Mouse (Mus musculus): ENCODE results near the gene Ctla2a. TPM values are rescaled to one million over a fixed set of nuclear protein-coding genes. Genes with fewer than 3 reads are reported as not detected.

Ctla2a gene
- 47.2 TPM for polyA plus RNA-seq (2014; fragmentation: Illumina TruSeq; extraction: RNeasy Lipid Tissue Mini Kit (QIAGEN cat#74804); ENCODE audit: low read depth, low replicate concordance)

DNA sequence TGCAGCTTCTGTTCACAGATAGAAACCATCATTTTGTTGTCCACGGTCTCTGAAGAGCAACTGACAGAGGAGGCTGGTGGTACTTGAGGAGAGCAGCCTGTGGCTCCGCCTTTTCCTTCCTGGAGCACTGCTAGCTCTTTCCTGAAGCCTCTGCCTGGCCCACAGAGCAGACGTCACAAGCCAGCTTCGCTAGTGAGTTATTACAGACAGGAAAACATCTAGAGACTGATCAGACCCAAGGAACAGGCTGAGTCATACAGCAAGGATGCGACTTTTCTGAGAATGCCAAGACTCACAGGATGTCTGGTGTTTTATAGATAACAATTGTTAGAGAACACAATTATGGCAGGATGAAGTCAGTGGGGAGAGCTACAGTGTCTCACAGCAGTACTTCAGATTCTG is at the start of gene Ctla2a, which contains the start of gene Gm49391:
Gene Ctla2a (minus strand): TSS at position 126 of the 402 bp plus-strand sequence.
Gene Gm49391 (minus strand): TSS at position 72 of the 402 bp plus-strand sequence.

DNA sequence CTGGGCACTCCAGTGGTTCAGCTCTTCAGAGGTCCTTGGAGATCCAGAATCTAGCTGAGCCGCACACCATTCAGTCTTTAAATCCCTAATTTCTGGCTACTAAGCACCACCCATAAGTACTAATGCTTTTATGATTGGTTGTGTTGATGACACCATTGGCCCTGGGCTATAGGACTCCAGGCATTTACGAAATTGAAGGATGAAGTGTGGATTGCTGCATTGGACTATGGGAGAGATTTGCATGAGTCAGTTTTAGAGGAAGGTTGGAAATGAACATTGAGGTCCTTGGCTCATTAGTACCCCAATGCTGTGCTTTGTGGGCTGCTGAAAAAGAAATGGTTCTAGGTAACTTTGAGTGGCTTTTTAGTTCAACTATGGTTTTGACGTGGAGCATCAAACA is 5.5 kb upstream of the Ctla2a start, which contains the start of gene Tpbpa:
Gene Tpbpa (minus strand): TSS at position 101 of the 400 bp plus-strand sequence.

DNA sequence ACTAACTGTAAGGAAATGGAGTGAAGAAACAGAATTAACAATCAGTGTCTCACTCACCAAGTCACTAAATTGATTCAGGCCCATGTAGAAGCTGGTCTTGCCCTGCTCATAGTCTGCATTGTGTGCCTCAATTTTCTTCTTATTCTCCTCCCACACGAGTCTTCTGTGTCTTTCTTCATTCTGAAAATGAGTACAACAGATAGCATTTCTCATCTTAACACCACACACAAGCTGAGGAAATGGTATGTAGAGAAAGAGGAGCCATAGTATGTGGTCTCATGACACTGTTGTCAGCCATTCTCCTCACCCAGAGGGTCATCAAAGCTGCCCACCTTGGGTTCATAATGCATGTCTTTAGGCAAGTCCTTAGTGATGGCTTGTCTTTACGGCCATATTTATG is 935 bp downstream of the Ctla2a start, which contains the start of gene Gm49393:
Gene Gm49393 (minus strand): TSS at position 101 of the 400 bp plus-strand sequence.

DNA sequence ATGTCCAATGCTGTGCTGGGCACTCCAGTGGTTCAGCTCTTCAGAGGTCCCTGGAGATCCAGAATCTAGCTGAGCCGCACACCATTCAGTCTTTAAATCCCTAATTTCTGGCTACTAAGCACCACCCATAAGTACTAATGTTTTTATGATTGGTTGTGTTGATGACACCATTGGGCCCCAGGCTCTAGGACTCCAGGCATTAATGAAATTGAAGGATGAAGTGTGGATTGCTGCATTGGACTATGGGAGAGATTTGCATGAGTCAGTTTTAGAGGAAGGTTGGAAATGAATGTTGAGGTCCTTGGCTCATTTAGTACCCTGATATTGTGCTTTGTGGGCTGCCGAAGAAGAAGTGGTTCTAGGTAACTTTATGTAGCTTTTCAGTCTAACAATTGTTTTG is 31.6 kb downstream of the Ctla2a start, which contains the start of gene Tpbpb:
Gene Tpbpb (minus strand): TSS at position 101 of the 400 bp plus-strand sequence.

DNA sequence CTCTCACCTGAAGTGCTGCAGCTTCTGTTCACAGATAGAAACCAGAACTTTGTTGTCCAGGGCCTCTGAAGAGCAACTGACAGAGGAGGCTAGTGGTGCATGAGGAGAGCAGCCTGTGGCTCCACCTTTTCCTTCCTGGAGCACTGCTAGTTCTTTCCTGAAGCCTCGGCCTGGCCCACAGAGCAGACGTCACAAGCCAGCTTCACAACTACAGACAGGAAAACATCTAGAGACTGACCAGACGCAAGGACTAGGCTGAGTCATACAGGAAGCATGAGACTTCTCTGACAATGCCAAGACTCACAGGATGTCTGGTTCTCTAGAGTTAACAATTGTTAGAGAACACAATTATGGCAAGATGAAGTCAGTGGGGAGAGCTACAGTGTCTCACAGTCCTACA is 39.1 kb downstream of the Ctla2a start, which contains the start of gene Ctla2b:
Gene Ctla2b (minus strand): TSS at position 120 of the 400 bp plus-strand sequence.

DNA sequence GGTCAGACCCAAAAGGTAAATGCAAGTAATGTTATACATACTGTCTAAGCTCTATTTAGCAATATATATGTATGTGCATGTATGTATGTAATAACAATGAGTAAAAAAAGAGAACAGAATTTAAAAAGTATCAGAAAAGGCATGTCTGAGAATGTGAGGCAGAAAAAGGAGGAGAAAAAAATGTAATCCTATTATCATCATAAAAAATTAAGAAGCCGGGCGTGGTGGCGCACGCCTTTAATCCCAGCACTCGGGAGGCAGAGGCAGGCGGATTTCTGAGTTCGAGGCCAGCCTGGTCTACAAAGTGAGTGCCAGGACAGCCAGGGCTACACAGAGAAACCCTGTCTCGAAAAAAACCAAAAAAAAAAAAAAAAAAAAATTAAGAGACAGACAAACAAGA is 39.6 kb downstream of the Ctla2a start, which contains the start of gene Gm49392:
Gene Gm49392 (minus strand): TSS at position 101 of the 400 bp plus-strand sequence.

Other genes with a start within 250 kb of the Ctla2a start
- gene BC051665, start 150.3 kb downstream of the Ctla2a start, polyA plus RNA-seq (2014; fragmentation: Illumina TruSeq; extraction: RNeasy Lipid Tissue Mini Kit (QIAGEN cat#74804); ENCODE audit: low read depth, low replicate concordance) = not detected
- not detected for gene Ctsll3, start 133.8 kb downstream of the Ctla2a start, polyA plus RNA-seq (2014; fragmentation: Illumina TruSeq; extraction: RNeasy Lipid Tissue Mini Kit (QIAGEN cat#74804); ENCODE audit: low read depth, low replicate concordance)
- gene 4930486L24Rik, start 72.2 kb downstream of the Ctla2a start, polyA plus RNA-seq (2014; fragmentation: Illumina TruSeq; extraction: RNeasy Lipid Tissue Mini Kit (QIAGEN cat#74804); ENCODE audit: low read depth, low replicate concordance) = not detected
- gene Gm49392, start 39.7 kb downstream of the Ctla2a start, polyA plus RNA-seq (2014; fragmentation: Illumina TruSeq; extraction: RNeasy Lipid Tissue Mini Kit (QIAGEN cat#74804); ENCODE audit: low read depth, low replicate concordance) = 2.1 TPM
- gene Ctla2b, start 39.2 kb downstream of the Ctla2a start, polyA plus RNA-seq (2014; fragmentation: Illumina TruSeq; extraction: RNeasy Lipid Tissue Mini Kit (QIAGEN cat#74804); ENCODE audit: low read depth, low replicate concordance) = 6.1 TPM
- not detected for gene Tpbpb, start 31.7 kb downstream of the Ctla2a start, polyA plus RNA-seq (2014; fragmentation: Illumina TruSeq; extraction: RNeasy Lipid Tissue Mini Kit (QIAGEN cat#74804); ENCODE audit: low read depth, low replicate concordance)
- not detected for gene Gm49393, start 1.0 kb downstream of the Ctla2a start, polyA plus RNA-seq (2014; fragmentation: Illumina TruSeq; extraction: RNeasy Lipid Tissue Mini Kit (QIAGEN cat#74804); ENCODE audit: low read depth, low replicate concordance)
- 7.0 TPM for gene Gm49391, start 54 bp downstream of the Ctla2a start, polyA plus RNA-seq (2014; fragmentation: Illumina TruSeq; extraction: RNeasy Lipid Tissue Mini Kit (QIAGEN cat#74804); ENCODE audit: low read depth, low replicate concordance)
- not detected for gene Tpbpa, start 5.4 kb upstream of the Ctla2a start, polyA plus RNA-seq (2014; fragmentation: Illumina TruSeq; extraction: RNeasy Lipid Tissue Mini Kit (QIAGEN cat#74804); ENCODE audit: low read depth, low replicate concordance)
- not detected for gene Ctsj, start 69.3 kb upstream of the Ctla2a start, polyA plus RNA-seq (2014; fragmentation: Illumina TruSeq; extraction: RNeasy Lipid Tissue Mini Kit (QIAGEN cat#74804); ENCODE audit: low read depth, low replicate concordance)
- gene Ctsq, start 104.0 kb upstream of the Ctla2a start, polyA plus RNA-seq (2014; fragmentation: Illumina TruSeq; extraction: RNeasy Lipid Tissue Mini Kit (QIAGEN cat#74804); ENCODE audit: low read depth, low replicate concordance) = not detected
- gene Ctsr, start 227.6 kb upstream of the Ctla2a start, polyA plus RNA-seq (2014; fragmentation: Illumina TruSeq; extraction: RNeasy Lipid Tissue Mini Kit (QIAGEN cat#74804); ENCODE audit: low read depth, low replicate concordance) = not detected

All from heart, adult 10 weeks (tissue).